In the genomic region with DNA sequence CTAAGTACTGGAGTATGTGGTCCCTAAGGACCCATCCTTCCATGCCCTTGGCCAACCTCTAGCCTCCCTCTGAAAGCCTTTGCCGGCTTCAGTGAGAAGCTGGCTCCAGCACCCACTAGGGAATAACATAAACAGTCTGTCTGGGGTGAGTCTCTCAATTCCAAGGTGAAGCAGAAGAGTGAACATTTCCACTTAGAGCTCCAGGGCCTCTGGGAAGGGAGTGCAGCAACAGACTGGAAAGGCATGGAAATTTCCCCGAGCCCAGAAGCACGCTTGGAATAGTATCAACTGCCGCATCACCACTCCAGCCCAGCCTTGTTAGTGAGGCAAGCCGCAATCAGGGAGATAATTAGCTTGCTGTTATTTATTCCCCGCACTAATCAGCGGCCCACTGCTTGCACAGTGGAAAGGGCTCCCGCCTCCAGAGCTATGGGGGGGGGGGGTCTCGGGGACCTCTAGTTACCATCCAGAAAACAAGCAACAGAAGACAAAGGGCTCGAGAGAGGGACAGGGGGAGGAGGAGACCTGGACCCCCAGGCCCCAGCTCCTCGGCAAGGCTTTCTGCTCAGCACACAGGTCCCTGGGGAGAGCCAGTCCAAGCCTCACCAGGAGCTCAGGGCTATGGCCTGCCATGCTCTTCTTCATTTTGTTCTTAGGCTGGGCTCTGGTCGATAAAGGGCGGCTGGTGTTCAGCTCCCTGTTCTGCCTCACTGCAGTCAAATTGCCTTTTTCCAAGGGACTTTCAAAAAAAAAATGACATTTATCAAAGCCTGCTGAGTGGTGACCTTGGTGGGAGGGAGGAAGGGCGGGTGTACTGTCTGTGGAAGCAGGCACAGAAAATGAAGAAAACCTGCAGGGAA, we compare ENCODE assay signal across 10 mouse cellular contexts. TPM values are rescaled to one million over a fixed set of nuclear protein-coding genes. Genes with fewer than 3 reads are reported as not detected.
DNase-seq lines count a peak whose midpoint lies in the region; ATAC-seq and TF ChIP-seq lines count a peak whose summit lies in the region.
"Had no signal": no experiment of that assay in that cellular context is flagged by ENCODE, and none has a peak within 500 bp of the region (broad histone marks: within the 10 kb centered on the region; RNA-seq: fewer than 3 reads in every experiment).

No protein-coding gene starts in this region.

- WGBS in intestine, embryonic 14.5 days, result 31% methylated on average over 14 of the region's 14 CpGs
- WGBS in intestine, postnatal 0 days, result 32% methylated on average over 14 of the region's 14 CpGs
- WGBS in heart, adult 2 months, result 30% methylated on average over 14 of the region's 14 CpGs
- 20% methylated on average over 14 of the region's 14 CpGs for WGBS in kidney, embryonic 14.5 days
- 20% methylated on average over 14 of the region's 14 CpGs for WGBS in limb, embryonic 12.5 days
- 32% methylated on average over 14 of the region's 14 CpGs for WGBS in stomach, embryonic 15.5 days

- DNase-seq in intestine, embryonic 14.5 days (ENCODE audit: low spot score), result no peak
- DNase-seq in cerebellum, postnatal 14 days, result peak; percentile 65 to 69
- DNase-seq in heart, adult 2 months, result peak; percentile 55 to 59

- H3K36me3 ChIP-seq in intestine, embryonic 14.5 days (ENCODE audit: control insufficient read depth, insufficient read depth, low read length), result no peaks in the 10 kb centered on the region
- H3K36me3 ChIP-seq in intestine, postnatal 0 days (ENCODE audit: control insufficient read depth, insufficient read depth), result no peaks in the 10 kb centered on the region
- H3K36me3 ChIP-seq in heart, adult 2 months (ENCODE audit: control insufficient read depth, insufficient read depth, low read length), result no peaks in the 10 kb centered on the region
- no peaks in the 10 kb centered on the region for H3K36me3 ChIP-seq in kidney, embryonic 14.5 days (ENCODE audit: control insufficient read depth, insufficient read depth, low read length)
- H3K36me3 ChIP-seq in limb, embryonic 12.5 days, result no peaks in the 10 kb centered on the region
- H3K36me3 ChIP-seq in stomach, embryonic 15.5 days, result no peaks in the 10 kb centered on the region

- TF ChIP-seq EP300 in heart, adult 2 months (IDR thresholded peaks at IDR 0.05; ENCODE audit: insufficient read depth, low read depth, low read length), result no peak

- no peak overlapping the region for H3K4me3 ChIP-seq in intestine, embryonic 14.5 days (ENCODE audit: low read depth, low read length)
- no peak overlapping the region for H3K4me3 ChIP-seq in intestine, postnatal 0 days (ENCODE audit: low read depth, low read length)
- H3K4me3 ChIP-seq in heart, adult 2 months, result no peak overlapping the region
- H3K4me3 ChIP-seq in kidney, embryonic 14.5 days (ENCODE audit: low read length), result no peak overlapping the region
- no peak overlapping the region for H3K4me3 ChIP-seq in limb, embryonic 12.5 days (replicated peaks)
- H3K4me3 ChIP-seq in stomach, embryonic 15.5 days (replicated peaks), result no peak overlapping the region

- no peak overlapping the region for H3K9ac ChIP-seq in intestine, embryonic 14.5 days (ENCODE audit: low read length)
- H3K9ac ChIP-seq in intestine, postnatal 0 days (ENCODE audit: low read depth, low read length), result no peak overlapping the region
- H3K9ac ChIP-seq in heart, adult 2 months (ENCODE audit: low read depth, low read length), result no peak overlapping the region
- no peak overlapping the region for H3K9ac ChIP-seq in kidney, embryonic 14.5 days (ENCODE audit: low read depth, low read length)
- H3K9ac ChIP-seq in limb, embryonic 12.5 days (replicated peaks), result no peak overlapping the region
- H3K9ac ChIP-seq in stomach, embryonic 15.5 days, result no peak overlapping the region

- 0 out of 2 replicates have a peak, but pooled peaks have one; percentile 27 for ATAC-seq in intestine, embryonic 14.5 days (replicated peaks; ENCODE audit: low FRiP score, low TSS enrichment, low read depth)
- ATAC-seq in intestine, postnatal 0 days, result no peak
- peak; percentile 63; the same call in 1 of the 2 replicates for ATAC-seq in kidney, embryonic 14.5 days (ENCODE audit: low FRiP score, low TSS enrichment)
- peak; percentile 34; the same call in 1 of the 2 replicates for ATAC-seq in limb, embryonic 12.5 days (ENCODE audit: insufficient number of reproducible peaks, insufficient read depth, low FRiP score, low TSS enrichment, low read depth)
- peak; percentile 52 for ATAC-seq in stomach, embryonic 15.5 days (ENCODE audit: insufficient read depth, low FRiP score, low read depth)
- no peak for ATAC-seq in megakaryocyte progenitor cell, adult 5-6 weeks (replicated peaks; ENCODE audit: poor library complexity)

- TF ChIP-seq POLR2A in heart, adult 2 months (IDR thresholded peaks at IDR 0.05; ENCODE audit: insufficient read depth, low read depth, low read length), result no peak

- no peak for TF ChIP-seq CTCF in intestine, postnatal 0 days (IDR thresholded peaks at IDR 0.05; ENCODE audit: low read depth)
- TF ChIP-seq CTCF in heart, adult 2 months (IDR thresholded peaks at IDR 0.05), result no peak

- no peaks in the 10 kb centered on the region for H3K9me3 ChIP-seq in intestine, embryonic 14.5 days (ENCODE audit: control insufficient read depth, low read length)
- no peaks in the 10 kb centered on the region for H3K9me3 ChIP-seq in intestine, postnatal 0 days (ENCODE audit: control insufficient read depth)
- H3K9me3 ChIP-seq in kidney, embryonic 14.5 days (ENCODE audit: control insufficient read depth, low read length), result no peaks in the 10 kb centered on the region
- no peaks in the 10 kb centered on the region for H3K9me3 ChIP-seq in limb, embryonic 12.5 days
- H3K9me3 ChIP-seq in stomach, embryonic 15.5 days, result no peaks in the 10 kb centered on the region

- intact Hi-C loops in heart, adult 2 months (cut with DNase I), result no loop called here

- H3K4me2 ChIP-seq in intestine, embryonic 14.5 days (ENCODE audit: low read length), result peak overlapping the region; percentile 7
- H3K4me2 ChIP-seq in intestine, postnatal 0 days (replicated peaks; ENCODE audit: low read depth), result no peak overlapping the region
- no peak overlapping the region for H3K4me2 ChIP-seq in kidney, embryonic 14.5 days (replicated peaks; ENCODE audit: low read depth, low read length)
- H3K4me2 ChIP-seq in limb, embryonic 12.5 days, result peak overlapping the region; percentile 24
- peak overlapping the region; percentile 22; the same call in 1 of the 2 replicates for H3K4me2 ChIP-seq in stomach, embryonic 15.5 days

- no peak overlapping the region for H3K27ac ChIP-seq in intestine, embryonic 14.5 days (ENCODE audit: low read depth)
- no peak overlapping the region for H3K27ac ChIP-seq in intestine, postnatal 0 days (ENCODE audit: low read depth, low read length)
- H3K27ac ChIP-seq in heart, adult 2 months, result peak overlapping the region; percentile 20; the same call in 1 of the 2 replicates
- peak overlapping the region; percentile 24; the same call in 1 of the 2 replicates for H3K27ac ChIP-seq in kidney, embryonic 14.5 days (ENCODE audit: low read depth, low read length)
- peak overlapping the region; percentile 50; the same call in 1 of the 2 replicates for H3K27ac ChIP-seq in limb, embryonic 12.5 days
- peak overlapping the region; percentile 3; the same call in 1 of the 2 replicates for H3K27ac ChIP-seq in stomach, embryonic 15.5 days
- H3K27ac ChIP-seq: macrophage had no signal

- 0 out of 2 replicates have a peak, but pooled peaks cover 2% of the 10 kb centered on the region for H3K27me3 ChIP-seq in intestine, embryonic 14.5 days (replicated peaks; ENCODE audit: control insufficient read depth, insufficient read depth, low read length)
- H3K27me3 ChIP-seq in intestine, postnatal 0 days (replicated peaks; ENCODE audit: control insufficient read depth, insufficient read depth, low read length), result no peaks in the 10 kb centered on the region
- H3K27me3 ChIP-seq in heart, adult 2 months (ENCODE audit: control insufficient read depth, insufficient read depth, low read length), result peaks cover 2% of the 10 kb centered on the region; the same call in 1 of the 2 replicates
- no peaks in the 10 kb centered on the region for H3K27me3 ChIP-seq in kidney, embryonic 14.5 days (ENCODE audit: control insufficient read depth, insufficient read depth, low read length)
- peaks cover 6% of the 10 kb centered on the region; the same call in 1 of the 2 replicates for H3K27me3 ChIP-seq in limb, embryonic 12.5 days
- H3K27me3 ChIP-seq in stomach, embryonic 15.5 days (replicated peaks), result no peaks in the 10 kb centered on the region

- H3K4me1 ChIP-seq in intestine, embryonic 14.5 days (replicated peaks; ENCODE audit: control insufficient read depth, insufficient read depth, low read length), result peaks cover 11% of the 10 kb centered on the region
- H3K4me1 ChIP-seq in intestine, postnatal 0 days (replicated peaks; ENCODE audit: control insufficient read depth, insufficient read depth, low read length), result no peaks in the 10 kb centered on the region
- H3K4me1 ChIP-seq in heart, adult 2 months (ENCODE audit: control insufficient read depth, insufficient read depth, low read length), result no peaks in the 10 kb centered on the region
- no peaks in the 10 kb centered on the region; the same call in 1 of the 2 replicates for H3K4me1 ChIP-seq in kidney, embryonic 14.5 days (ENCODE audit: control insufficient read depth, insufficient read depth, low read length)
- peaks cover 13% of the 10 kb centered on the region for H3K4me1 ChIP-seq in limb, embryonic 12.5 days (replicated peaks)
- H3K4me1 ChIP-seq in stomach, embryonic 15.5 days, result peaks cover 12% of the 10 kb centered on the region

- H3K79me2 ChIP-seq in heart, adult 2 months (replicated peaks; ENCODE audit: control insufficient read depth, insufficient read depth, low read length), result no peaks in the 10 kb centered on the region

RNA-seq across cellular contexts. Expression of gene Amigo1, which starts 11.2 kb away (rescaled TPM):
- 3.0 and 3.5 TPM in 2 replicates for polyA plus RNA-seq in intestine, embryonic 14.5 days (2014; fragmentation: Nextera tagmentation; extraction: Ambion mirVana)
- polyA plus RNA-seq in intestine, postnatal 0 days (2015; fragmentation: Nextera tagmentation; extraction: Ambion mirVana), result 2.8 and 2.9 TPM in 2 replicates
- 10 to 100 TPM; 16.8 to 17.7 TPM for total RNA-seq in heart, adult 2 months (2021)
- 16.4 and 18.6 TPM in 2 replicates for polyA plus RNA-seq in heart, adult 2 months (2012; rRNA removed)
- 3.0 and 3.7 TPM in 2 replicates for polyA plus RNA-seq in kidney, embryonic 14.5 days (2014; fragmentation: Nextera tagmentation; extraction: Ambion mirVana)
- 4.4 and 5.8 TPM in 2 replicates for polyA plus RNA-seq in limb, embryonic 12.5 days (2016; fragmentation: Nextera tagmentation; extraction: Ambion mirVana)
- polyA plus RNA-seq in stomach, embryonic 15.5 days (2015; fragmentation: Nextera tagmentation; extraction: Ambion mirVana), result 3.8 and 4.4 TPM in 2 replicates
- total RNA-seq in megakaryocyte progenitor cell, adult 5-6 weeks (2015), result 1.3 and 1.8 TPM in 2 replicates
- total RNA-seq in megakaryocyte progenitor cell, adult 5-6 weeks (2017), result 2.3 and 3.6 TPM in 2 replicates

RNA-seq across cellular contexts. Expression of gene Gpr61, which starts 20.2 kb away (rescaled TPM):
- polyA plus RNA-seq in intestine, embryonic 14.5 days (2014; fragmentation: Nextera tagmentation; extraction: Ambion mirVana), result 0.04 and 0.26 TPM in 2 replicates
- 0.05 and 0.13 TPM in 2 replicates for polyA plus RNA-seq in intestine, postnatal 0 days (2015; fragmentation: Nextera tagmentation; extraction: Ambion mirVana)
- not detected for total RNA-seq in heart, adult 2 months (2021)
- polyA plus RNA-seq in heart, adult 2 months (2012; rRNA removed), result 0.04 TPM in 1 of 2 replicates, not detected in the other
- polyA plus RNA-seq in kidney, embryonic 14.5 days (2014; fragmentation: Nextera tagmentation; extraction: Ambion mirVana), result 0.09 and 0.18 TPM in 2 replicates
- polyA plus RNA-seq in limb, embryonic 12.5 days (2016; fragmentation: Nextera tagmentation; extraction: Ambion mirVana), result 0.05 and 0.10 TPM in 2 replicates
- 0.19 TPM in 2 replicates for polyA plus RNA-seq in stomach, embryonic 15.5 days (2015; fragmentation: Nextera tagmentation; extraction: Ambion mirVana)
- not detected in 2 replicates for total RNA-seq in megakaryocyte progenitor cell, adult 5-6 weeks (2015)
- total RNA-seq in megakaryocyte progenitor cell, adult 5-6 weeks (2017), result not detected in 2 replicates
- total RNA-seq: CH12.LX had no signal
- polyA plus RNA-seq: macrophage had no signal

RNA-seq across cellular contexts. Expression of gene Cyb561d1, which starts 26.1 kb away (rescaled TPM):
- 2.3 and 2.6 TPM in 2 replicates for polyA plus RNA-seq in intestine, embryonic 14.5 days (2014; fragmentation: Nextera tagmentation; extraction: Ambion mirVana)
- polyA plus RNA-seq in intestine, postnatal 0 days (2015; fragmentation: Nextera tagmentation; extraction: Ambion mirVana), result 6.3 and 6.7 TPM in 2 replicates
- total RNA-seq in heart, adult 2 months (2021), result 1 to 10 TPM; 4.9 to 5.4 TPM
- polyA plus RNA-seq in heart, adult 2 months (2012; rRNA removed), result 5.7 and 7.1 TPM in 2 replicates
- polyA plus RNA-seq in kidney, embryonic 14.5 days (2014; fragmentation: Nextera tagmentation; extraction: Ambion mirVana), result 1.4 and 2.2 TPM in 2 replicates
- polyA plus RNA-seq in limb, embryonic 12.5 days (2016; fragmentation: Nextera tagmentation; extraction: Ambion mirVana), result 1.7 TPM in 2 replicates
- polyA plus RNA-seq in stomach, embryonic 15.5 days (2015; fragmentation: Nextera tagmentation; extraction: Ambion mirVana), result 3.7 and 4.2 TPM in 2 replicates
- total RNA-seq in megakaryocyte progenitor cell, adult 5-6 weeks (2015), result 2.3 and 2.5 TPM in 2 replicates
- total RNA-seq in megakaryocyte progenitor cell, adult 5-6 weeks (2017), result 3.7 and 5.4 TPM in 2 replicates

RNA-seq across cellular contexts. Expression of gene Gnai3, which starts 29.0 kb away (rescaled TPM):
- polyA plus RNA-seq in intestine, embryonic 14.5 days (2014; fragmentation: Nextera tagmentation; extraction: Ambion mirVana), result 171 and 182 TPM in 2 replicates
- 99.6 and 101 TPM in 2 replicates for polyA plus RNA-seq in intestine, postnatal 0 days (2015; fragmentation: Nextera tagmentation; extraction: Ambion mirVana)
- 10 to 100 TPM; 16.5 to 18.1 TPM for total RNA-seq in heart, adult 2 months (2021)
- polyA plus RNA-seq in heart, adult 2 months (2012; rRNA removed), result 7.5 and 18.7 TPM in 2 replicates
- 115 and 181 TPM in 2 replicates for polyA plus RNA-seq in kidney, embryonic 14.5 days (2014; fragmentation: Nextera tagmentation; extraction: Ambion mirVana)
- 192 and 199 TPM in 2 replicates for polyA plus RNA-seq in limb, embryonic 12.5 days (2016; fragmentation: Nextera tagmentation; extraction: Ambion mirVana)
- polyA plus RNA-seq in stomach, embryonic 15.5 days (2015; fragmentation: Nextera tagmentation; extraction: Ambion mirVana), result 161 and 169 TPM in 2 replicates
- 143 and 147 TPM in 2 replicates for total RNA-seq in megakaryocyte progenitor cell, adult 5-6 weeks (2015)
- 167 TPM in 2 replicates for total RNA-seq in megakaryocyte progenitor cell, adult 5-6 weeks (2017)

RNA-seq across cellular contexts. Expression of gene Atxn7l2, which starts 35.8 kb away (rescaled TPM):
- 15.3 and 15.5 TPM in 2 replicates for polyA plus RNA-seq in intestine, embryonic 14.5 days (2014; fragmentation: Nextera tagmentation; extraction: Ambion mirVana)
- 3.4 and 4.0 TPM in 2 replicates for polyA plus RNA-seq in intestine, postnatal 0 days (2015; fragmentation: Nextera tagmentation; extraction: Ambion mirVana)
- total RNA-seq in heart, adult 2 months (2021), result 1 to 10 TPM; 1.8 to 2.6 TPM
- polyA plus RNA-seq in heart, adult 2 months (2012; rRNA removed), result 4.1 and 4.2 TPM in 2 replicates
- 16.9 and 21.9 TPM in 2 replicates for polyA plus RNA-seq in kidney, embryonic 14.5 days (2014; fragmentation: Nextera tagmentation; extraction: Ambion mirVana)
- polyA plus RNA-seq in limb, embryonic 12.5 days (2016; fragmentation: Nextera tagmentation; extraction: Ambion mirVana), result 25.2 and 26.0 TPM in 2 replicates
- polyA plus RNA-seq in stomach, embryonic 15.5 days (2015; fragmentation: Nextera tagmentation; extraction: Ambion mirVana), result 11.6 and 13.3 TPM in 2 replicates
- 4.0 and 4.2 TPM in 2 replicates for total RNA-seq in megakaryocyte progenitor cell, adult 5-6 weeks (2015)
- 1.6 and 3.0 TPM in 2 replicates for total RNA-seq in megakaryocyte progenitor cell, adult 5-6 weeks (2017)

Comparison
In these comparisons a context has a peak if more than half of its experiments do, and no peak if none do; other contexts are left out.
1. ATAC-seq: peak in intestine, embryonic 14.5 days (single experiment), kidney, embryonic 14.5 days (single experiment), limb, embryonic 12.5 days (single experiment) and stomach, embryonic 15.5 days (single experiment); none in intestine, postnatal 0 days (single experiment) and megakaryocyte progenitor cell, adult 5-6 weeks (single experiment).
2. H3K4me2 ChIP-seq: peak in intestine, embryonic 14.5 days (single experiment), limb, embryonic 12.5 days (single experiment) and stomach, embryonic 15.5 days (single experiment); none in intestine, postnatal 0 days (single experiment) and kidney, embryonic 14.5 days (single experiment).
3. H3K27ac ChIP-seq: peak in heart, adult 2 months (single experiment), kidney, embryonic 14.5 days (single experiment), limb, embryonic 12.5 days (single experiment) and stomach, embryonic 15.5 days (single experiment); none in intestine, embryonic 14.5 days (single experiment) and intestine, postnatal 0 days (single experiment).